Mouse (Mus musculus) liver, adult (tissue): ENCODE data around the gene Synj2.

ENCODE experiments used
- GATA4 ChIP-seq: IDR thresholded peaks from 2 replicates; pipeline ENCODE4 v1.6.1; 2014; ENCODE audit warnings: mild to moderate bottlenecking, low read length; ENCODE audit not compliant: insufficient replicate concordance

Synj2 gene

GRCm38 (mm10) chr17:5977921-5978504, 36.9 kb downstream of the Synj2 start:
- no peak for TF ChIP-seq GATA4

DNA sequence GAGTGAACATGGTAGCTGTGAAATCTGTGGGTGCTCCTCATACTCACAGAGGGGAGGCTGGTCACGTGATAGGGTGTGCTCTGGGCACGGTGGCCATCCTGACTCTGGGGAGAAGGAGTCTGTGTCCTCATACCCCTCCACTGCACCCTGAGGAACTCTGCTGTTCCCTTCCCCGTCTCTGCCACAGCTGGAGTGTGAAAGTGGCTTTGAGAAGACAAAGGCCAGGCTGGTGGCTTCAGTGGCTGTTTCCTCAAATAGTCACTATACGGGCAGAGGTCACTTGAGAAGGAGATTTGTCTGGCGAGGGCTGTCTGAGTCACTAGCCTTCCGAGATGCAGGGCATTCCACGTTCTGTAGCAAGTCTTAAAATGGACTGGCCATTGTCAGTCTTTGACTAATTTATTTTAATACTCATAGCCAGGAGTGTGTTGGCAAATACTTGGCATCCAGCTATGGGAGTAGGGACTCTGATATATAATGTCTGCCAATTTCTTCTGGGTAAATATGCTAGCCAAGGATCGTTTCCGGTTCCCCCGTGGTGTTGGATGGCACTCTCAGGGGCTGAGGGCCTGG, 37.5 kb downstream of the Synj2 start:
- no peak for TF ChIP-seq GATA4

DNA sequence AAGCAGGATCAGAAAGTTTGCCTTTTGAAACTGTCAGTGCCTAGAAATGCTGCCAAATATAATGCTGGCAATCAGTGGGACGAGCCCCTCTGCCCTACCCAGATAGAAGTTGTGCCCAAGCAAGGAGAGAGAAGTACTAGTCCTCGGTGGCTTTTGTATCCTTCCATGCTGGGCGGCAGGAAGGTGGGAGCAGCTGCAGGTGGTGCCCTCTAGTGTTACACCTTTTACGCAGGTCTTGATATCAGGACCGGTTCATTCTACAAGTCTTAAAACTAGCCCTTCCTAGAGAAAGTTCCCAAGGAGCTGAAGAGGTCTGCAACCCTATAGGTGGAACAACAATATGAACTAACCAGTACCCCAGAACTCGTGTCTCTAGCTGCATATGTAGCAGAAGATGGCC, 39.8 kb downstream of the Synj2 start:
- TF ChIP-seq GATA4 = no peak

DNA sequence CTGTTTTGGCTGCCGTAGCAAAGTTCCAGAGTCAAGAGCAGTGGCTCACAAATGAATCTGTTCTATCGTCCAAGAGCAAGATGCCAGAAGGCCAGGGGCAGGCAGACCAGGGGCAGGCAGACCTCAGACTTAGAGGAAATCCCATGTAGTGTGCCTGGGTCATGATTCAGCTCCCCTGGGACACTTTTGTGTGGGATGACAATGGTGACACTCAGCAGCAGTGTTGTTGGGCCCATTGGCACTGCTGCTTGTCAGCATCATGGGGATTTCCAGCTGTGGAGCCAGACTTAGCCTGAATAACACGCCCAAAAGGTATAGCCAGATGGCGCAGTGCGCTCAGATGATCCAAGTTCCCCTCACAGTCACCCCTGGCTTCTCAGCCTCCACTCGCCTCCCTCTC, 42.1 kb downstream of the Synj2 start:
- no peak for TF ChIP-seq GATA4

DNA sequence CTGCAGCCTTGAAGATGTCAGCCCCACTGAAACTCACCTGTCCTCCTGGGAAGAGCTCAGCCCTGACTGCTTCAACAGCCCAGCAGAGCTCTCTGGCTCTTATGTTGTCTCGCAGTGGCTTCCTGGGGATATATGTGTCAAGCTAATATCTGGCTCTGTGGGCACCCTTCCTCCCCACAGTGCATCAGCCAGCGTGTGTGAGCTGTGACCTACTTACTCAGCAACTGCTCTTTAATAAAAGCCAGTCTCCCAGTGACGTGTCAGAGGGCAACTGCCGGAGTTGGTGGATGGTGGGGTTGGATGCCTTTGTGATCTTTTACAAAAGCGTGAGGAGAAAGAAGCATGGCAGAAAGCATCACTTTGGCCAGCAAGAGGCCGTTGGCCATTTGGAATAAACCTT, 42.8 kb downstream of the Synj2 start:
- TF ChIP-seq GATA4 = no peak

- no peak for TF ChIP-seq GATA4
Observed at GRCm38 (mm10) chr17:5984700-5985231, 43.7 kb downstream of the Synj2 start.

DNA sequence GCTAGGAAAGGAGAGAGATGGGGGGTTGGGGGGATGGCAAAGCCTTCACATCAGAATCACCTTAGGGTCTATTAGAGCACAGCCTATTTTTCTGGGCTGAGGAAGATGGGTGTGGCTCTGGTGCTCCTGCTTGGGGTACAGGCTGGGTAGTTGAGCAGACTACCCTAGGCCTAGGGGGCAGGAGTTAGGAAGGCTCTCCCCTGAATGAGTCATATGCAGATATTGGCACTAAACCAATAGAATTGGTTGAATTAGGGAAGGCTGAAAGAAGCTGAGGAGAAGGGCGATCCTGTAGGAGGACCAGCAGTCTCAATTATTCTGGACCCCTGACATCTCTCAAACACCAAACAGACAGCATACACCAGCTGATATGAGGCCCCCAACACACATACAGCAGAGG, 44.2 kb downstream of the Synj2 start:
- TF ChIP-seq GATA4 = no peak

DNA sequence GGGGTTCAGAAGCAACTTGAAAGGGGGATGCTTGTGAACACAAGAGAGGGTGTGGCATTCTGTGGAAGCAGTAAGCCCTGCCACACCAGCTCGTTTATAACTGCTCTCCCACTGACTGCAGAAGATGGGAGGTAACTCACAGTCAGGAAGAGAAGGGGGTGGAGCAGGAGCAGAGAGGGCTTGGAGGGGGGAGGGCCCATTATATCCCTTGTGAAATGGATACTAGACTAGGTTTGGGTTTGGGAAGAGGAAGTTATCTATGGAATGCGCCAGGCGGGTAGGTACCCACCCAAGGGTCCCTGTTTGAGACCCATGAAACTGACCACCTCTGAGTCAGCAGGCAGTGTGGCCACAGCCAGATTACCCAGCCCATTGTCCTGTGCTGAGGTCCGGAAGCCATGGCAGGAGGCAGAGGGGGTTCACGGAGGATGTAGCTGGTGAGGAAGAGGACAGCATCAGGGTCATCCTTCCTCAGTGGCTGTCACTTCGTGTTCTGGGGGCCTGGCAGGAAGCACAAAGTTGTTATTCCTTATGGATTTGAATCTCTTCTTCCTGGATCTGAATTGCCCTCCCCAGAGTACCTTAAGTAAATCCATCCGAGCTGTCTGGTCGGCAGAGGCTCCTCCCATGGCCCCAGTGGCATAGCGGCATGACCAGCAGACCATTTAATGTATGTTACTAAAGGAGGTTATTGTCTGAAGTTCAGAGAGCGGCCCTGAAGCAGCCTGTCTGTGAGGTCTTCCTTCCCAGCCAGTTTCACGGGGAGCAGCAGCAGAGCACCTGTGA, 46.4 kb downstream of the Synj2 start:
- TF ChIP-seq GATA4 = no peak

DNA sequence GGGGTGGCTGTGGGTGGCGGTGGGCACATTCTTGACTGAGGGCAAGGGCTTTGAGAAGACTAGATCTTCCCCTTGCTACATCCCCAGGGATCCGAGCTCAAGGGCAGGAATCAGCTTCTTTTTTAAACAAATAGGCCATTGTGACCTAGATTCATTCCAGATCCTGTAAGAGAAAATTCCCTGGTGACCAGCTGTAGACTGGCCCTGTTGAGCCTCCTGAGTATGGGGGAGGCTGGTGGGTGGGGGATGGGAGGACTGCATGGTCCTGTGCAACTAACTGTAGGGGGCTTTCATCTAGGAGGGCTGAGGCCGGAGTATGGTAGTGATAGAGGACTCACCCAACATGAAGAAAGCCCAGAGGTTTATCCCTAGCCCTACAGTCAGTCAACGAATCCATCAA, 47.0 kb downstream of the Synj2 start:
- TF ChIP-seq GATA4 = no peak

DNA sequence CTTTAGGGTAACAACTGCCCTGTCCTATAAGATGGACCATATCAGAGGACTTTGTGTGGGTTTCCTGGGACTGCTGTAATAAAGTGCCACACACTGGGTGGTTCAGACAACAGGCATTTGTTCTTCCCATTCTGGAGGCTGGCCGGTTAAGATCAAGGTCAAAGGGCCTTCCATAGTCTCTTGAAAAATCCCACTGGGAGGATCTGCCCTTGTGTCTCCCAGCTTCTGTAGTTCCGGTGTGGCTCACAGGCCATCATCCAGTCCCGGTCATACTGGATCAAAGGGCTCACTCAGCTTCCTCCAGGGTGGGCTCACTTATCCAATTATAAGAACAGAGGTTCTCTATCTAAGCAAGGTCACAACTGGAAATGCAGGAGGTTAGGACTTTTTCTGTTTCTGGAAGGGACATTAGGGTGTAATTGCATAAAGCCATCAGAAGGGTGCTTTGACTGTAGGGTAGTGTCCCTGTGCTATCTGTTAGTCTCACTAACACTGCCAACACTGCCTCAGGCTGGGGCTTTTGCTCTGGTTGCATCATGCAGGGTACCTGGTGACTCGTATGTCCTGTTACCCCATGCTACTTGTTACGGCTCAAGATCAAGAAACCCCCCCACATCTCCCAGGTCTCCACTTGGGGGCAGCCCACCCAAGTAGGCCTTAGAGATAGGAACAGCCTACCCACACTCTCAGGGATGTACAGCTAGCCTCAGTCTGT, 51.9 kb downstream of the Synj2 start:
- TF ChIP-seq GATA4 = no peak

DNA sequence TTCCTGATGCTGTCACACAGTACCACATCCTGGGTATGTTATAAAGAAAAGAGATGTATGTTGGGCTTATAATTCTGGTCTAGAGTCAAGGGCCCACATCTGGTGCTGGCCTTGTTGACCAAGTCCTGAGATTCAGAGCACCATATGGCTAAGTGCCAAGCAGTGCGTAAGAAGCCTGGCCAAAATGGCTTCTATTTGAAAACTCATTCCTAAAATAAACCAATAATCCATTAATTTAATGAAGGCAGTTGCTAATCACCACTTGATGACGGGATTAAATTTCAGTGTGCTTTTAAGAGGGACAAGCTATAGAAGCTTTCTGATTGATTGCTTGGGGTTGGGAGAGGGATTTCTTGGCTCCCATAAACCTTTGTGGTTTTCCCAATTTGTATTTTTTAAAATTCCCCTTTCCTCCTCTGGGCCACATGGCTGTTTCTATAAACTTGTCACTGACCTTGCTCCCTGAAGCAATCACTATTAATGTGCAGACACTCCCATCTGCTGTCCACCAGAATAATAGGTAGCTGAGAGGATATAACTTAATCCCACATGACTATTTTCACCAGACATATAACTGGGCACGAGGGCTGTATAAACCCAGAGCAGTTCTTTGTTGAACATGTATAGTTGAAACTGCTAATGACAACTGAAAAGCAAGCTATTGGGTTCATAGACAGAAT, 52.6 kb downstream of the Synj2 start:
- no peak for TF ChIP-seq GATA4

- TF ChIP-seq GATA4 = no peak
Observed at GRCm38 (mm10) chr17:5994606-5995005, 53.5 kb downstream of the Synj2 start.

- no peak for TF ChIP-seq GATA4
Observed at GRCm38 (mm10) chr17:5996589-5996988, 55.5 kb downstream of the Synj2 start.

GRCm38 (mm10) chr17:5997380-5998234, 56.5 kb downstream of the Synj2 start:
- TF ChIP-seq GATA4 = peak; percentile 74; the same call in 1 of the 2 replicates
